Mouse (Mus musculus): ENCODE results near the gene Slc25a30. TPM values are rescaled to one million over a fixed set of nuclear protein-coding genes. Genes with fewer than 3 reads are reported as not detected.

Gene Slc25a30
- total RNA-seq, 1 experiment = 5.1 TPM

GRCm38 (mm10) chr14:75828866-75829806, 42.3 kb upstream of the Slc25a30 start:
- H3K27ac ChIP-seq (ENCODE audit: insufficient read depth, low read depth, low read length, poor library complexity, severe bottlenecking) = no peak overlapping the region
- peak overlapping the region; percentile 35; the same call in 1 of the 2 replicates for H3K9ac ChIP-seq (ENCODE audit: insufficient read depth, low read depth, low read length, poor library complexity, severe bottlenecking)
- H3K4me1 ChIP-seq (ENCODE audit: control insufficient read depth in 2 of 2, insufficient read depth in 2 of 2, low read length in 2 of 2, poor library complexity in 1 of 2) = peaks cover 2 to 15% of the 10 kb centered on the region in 2 experiments; a peak in 2 of 4 replicates
- peak overlapping the region; percentile 44 to 49 for H3K4me3 ChIP-seq (ENCODE audit: insufficient read depth in 1 of 2, low read depth in 1 of 2, low read length in 2 of 2, poor library complexity in 1 of 2, severe bottlenecking in 1 of 2)
- peak; percentile 74 for DNase-seq (ENCODE audit: low read depth, low spot score)
- in situ Hi-C loops (cut with MboI; ENCODE audit: low sequenced_read_pairs in 2 of 2, unreplicated experiment in 2 of 2) = no loop called here
- no peak for TF ChIP-seq MAFK (IDR thresholded peaks at IDR 0.05; ENCODE audit: insufficient read depth, low read depth, low read length)
- peak; percentile 13; the same call in 1 of the 2 replicates for TF ChIP-seq ZC3H11A (IDR thresholded peaks at IDR 0.05; ENCODE audit: borderline replicate concordance, low read depth, low read length)
- no peak for TF ChIP-seq ZNF384 (IDR thresholded peaks at IDR 0.05; ENCODE audit: low read depth, low read length)
- no peaks in the 10 kb centered on the region for H3K36me3 ChIP-seq (ENCODE audit: control insufficient read depth, insufficient read depth, low read length, poor library complexity, severe bottlenecking)
- H3K9me3 ChIP-seq (ENCODE audit: control insufficient read depth, insufficient read depth, low read depth, low read length) = no peaks in the 10 kb centered on the region

GRCm38 (mm10) chr14:75828221-75828620, 41.4 kb upstream of the Slc25a30 start:
- peak overlapping the region in 1 of 2 experiments; percentile 5; a peak in 1 of 4 replicates for H3K4me3 ChIP-seq (ENCODE audit: insufficient read depth in 1 of 2, low read depth in 1 of 2, low read length in 2 of 2, poor library complexity in 1 of 2, severe bottlenecking in 1 of 2)
- no peak overlapping the region for H3K9ac ChIP-seq (ENCODE audit: insufficient read depth, low read depth, low read length, poor library complexity, severe bottlenecking)
- in situ Hi-C loops (cut with MboI; ENCODE audit: low sequenced_read_pairs in 2 of 2, unreplicated experiment in 2 of 2) = no loop called here
- H3K4me1 ChIP-seq (ENCODE audit: control insufficient read depth in 2 of 2, insufficient read depth in 2 of 2, low read length in 2 of 2, poor library complexity in 1 of 2) = peaks cover 2 to 10% of the 10 kb centered on the region in 2 experiments; a peak in 2 of 4 replicates
- no peak for DNase-seq (ENCODE audit: low read depth, low spot score)
- no peak overlapping the region for H3K27ac ChIP-seq (ENCODE audit: insufficient read depth, low read depth, low read length, poor library complexity, severe bottlenecking)
- no peaks in the 10 kb centered on the region for H3K9me3 ChIP-seq (ENCODE audit: control insufficient read depth, insufficient read depth, low read depth, low read length)
- no peaks in the 10 kb centered on the region for H3K36me3 ChIP-seq (ENCODE audit: control insufficient read depth, insufficient read depth, low read length, poor library complexity, severe bottlenecking)
- TF ChIP-seq HCFC1 (IDR thresholded peaks at IDR 0.05; ENCODE audit: borderline replicate concordance, insufficient read depth, low read length) (no peak), MAFK (IDR thresholded peaks at IDR 0.05; ENCODE audit: insufficient read depth, low read depth, low read length) (no peak), CHD2 (IDR thresholded peaks at IDR 0.05; ENCODE audit: low read depth, low read length) (no peak), ZNF384 (IDR thresholded peaks at IDR 0.05; ENCODE audit: low read depth, low read length) (no peak), ZC3H11A (IDR thresholded peaks at IDR 0.05; ENCODE audit: borderline replicate concordance, low read depth, low read length) (no peak)

- DNase-seq (ENCODE audit: low read depth, low spot score) = no peak
- Histone ChIP-seq H3K9ac (ENCODE audit: insufficient read depth, low read depth, low read length, poor library complexity, severe bottlenecking) (no peak overlapping the region), H3K27ac (ENCODE audit: insufficient read depth, low read depth, low read length, poor library complexity, severe bottlenecking) (no peak overlapping the region), H3K9me3 (ENCODE audit: control insufficient read depth, insufficient read depth, low read depth, low read length) (no peaks in the 10 kb centered on the region), H3K36me3 (ENCODE audit: control insufficient read depth, insufficient read depth, low read length, poor library complexity, severe bottlenecking) (no peaks in the 10 kb centered on the region), H3K4me3 (ENCODE audit: insufficient read depth in 1 of 2, low read depth in 1 of 2, low read length in 2 of 2, poor library complexity in 1 of 2, severe bottlenecking in 1 of 2) (no peak overlapping the region), H3K4me1 (ENCODE audit: control insufficient read depth in 2 of 2, insufficient read depth in 2 of 2, low read length in 2 of 2, poor library complexity in 1 of 2) (peaks cover 2 to 10% of the 10 kb centered on the region in 2 experiments; a peak in 2 of 4 replicates)
- in situ Hi-C loops (cut with MboI; ENCODE audit: low sequenced_read_pairs in 2 of 2, unreplicated experiment in 2 of 2) = no loop called here
- TF ChIP-seq MAFK (IDR thresholded peaks at IDR 0.05; ENCODE audit: insufficient read depth, low read depth, low read length) (no peak), CHD2 (IDR thresholded peaks at IDR 0.05; ENCODE audit: low read depth, low read length) (no peak), HCFC1 (IDR thresholded peaks at IDR 0.05; ENCODE audit: borderline replicate concordance, insufficient read depth, low read length) (no peak), ZNF384 (IDR thresholded peaks at IDR 0.05; ENCODE audit: low read depth, low read length) (no peak), ZC3H11A (IDR thresholded peaks at IDR 0.05; ENCODE audit: borderline replicate concordance, low read depth, low read length) (no peak)
Observed at GRCm38 (mm10) chr14:75826851-75827410, 40.1 kb upstream of the Slc25a30 start.

GRCm38 (mm10) chr14:75820007-75820406, 33.2 kb upstream of the Slc25a30 start:
- TF ChIP-seq ZC3H11A (IDR thresholded peaks at IDR 0.05; ENCODE audit: borderline replicate concordance, low read depth, low read length) (no peak), HCFC1 (IDR thresholded peaks at IDR 0.05; ENCODE audit: borderline replicate concordance, insufficient read depth, low read length) (no peak), ZNF384 (IDR thresholded peaks at IDR 0.05; ENCODE audit: low read depth, low read length) (no peak), MAFK (IDR thresholded peaks at IDR 0.05; ENCODE audit: insufficient read depth, low read depth, low read length) (no peak), CHD2 (IDR thresholded peaks at IDR 0.05; ENCODE audit: low read depth, low read length) (no peak)
- no peak overlapping the region for H3K9ac ChIP-seq (ENCODE audit: insufficient read depth, low read depth, low read length, poor library complexity, severe bottlenecking)
- no peak for DNase-seq (ENCODE audit: low read depth, low spot score)
- H3K4me3 ChIP-seq (ENCODE audit: insufficient read depth in 1 of 2, low read depth in 1 of 2, low read length in 2 of 2, poor library complexity in 1 of 2, severe bottlenecking in 1 of 2) = no peak overlapping the region
- H3K27ac ChIP-seq (ENCODE audit: insufficient read depth, low read depth, low read length, poor library complexity, severe bottlenecking) = no peak overlapping the region
- in situ Hi-C loops (cut with MboI; ENCODE audit: low sequenced_read_pairs in 2 of 2, unreplicated experiment in 2 of 2) = no loop called here
- peaks cover 0 to 1% of the 10 kb centered on the region in 2 experiments; a peak in 1 of 4 replicates for H3K4me1 ChIP-seq (ENCODE audit: control insufficient read depth in 2 of 2, insufficient read depth in 2 of 2, low read length in 2 of 2, poor library complexity in 1 of 2)
- no peaks in the 10 kb centered on the region for H3K9me3 ChIP-seq (ENCODE audit: control insufficient read depth, insufficient read depth, low read depth, low read length)
- no peaks in the 10 kb centered on the region for H3K36me3 ChIP-seq (ENCODE audit: control insufficient read depth, insufficient read depth, low read length, poor library complexity, severe bottlenecking)
